Mouse (Mus musculus): Measurements from ENCODE around the gene Sectm1a. TPM values are rescaled to one million over a fixed set of nuclear protein-coding genes. Genes with fewer than 3 reads are reported as not detected.
A peak's percentile ranks its signal among the peaks of the same experiment; 100 is the strongest.
"Not testable (repeated sequence)": the region's sequence is repeated elsewhere in the genome, so short reads cannot be mapped to it uniquely, and the experiment has no call there.

The Sectm1a gene
- polyA plus RNA-seq, 1 experiment from 2014 or later: 0.99 TPM

GRCm38 (mm10) chr11:121082250-121082649 is 1.2 kb upstream of the Sectm1a start:
- no peaks in the 10 kb centered on the region for H3K27me3 ChIP-seq (ENCODE audit: control insufficient read depth, insufficient read depth, low read length)
- H3K4me2 ChIP-seq (ENCODE audit: low read depth, low read length): peak overlapping the region; percentile 12; the same call in 1 of the 2 replicates
- peaks cover 6% of the 10 kb centered on the region for H3K4me1 ChIP-seq (ENCODE audit: control insufficient read depth, insufficient read depth, low read length)
- 0 out of 2 replicates have a peak overlapping the region, but pooled peaks have one; percentile 21 for H3K27ac ChIP-seq (ENCODE audit: low read length)
- no peak for ATAC-seq (ENCODE audit: insufficient read depth, low FRiP score)
- H3K9me3 ChIP-seq (replicated peaks; ENCODE audit: control insufficient read depth, low read length): no peaks in the 10 kb centered on the region
- H3K36me3 ChIP-seq (ENCODE audit: control insufficient read depth, insufficient read depth, low read length): no peaks in the 10 kb centered on the region
- H3K4me3 ChIP-seq (replicated peaks; ENCODE audit: low read length): no peak overlapping the region
- no peak overlapping the region for H3K9ac ChIP-seq (ENCODE audit: low read length)
- 78% methylated on average over 3 of the region's 3 CpGs for WGBS

- Histone ChIP-seq H3K4me1 (ENCODE audit: control insufficient read depth, insufficient read depth, low read length) (peaks cover 6% of the 10 kb centered on the region), H3K36me3 (ENCODE audit: control insufficient read depth, insufficient read depth, low read length) (no peaks in the 10 kb centered on the region), H3K27ac (ENCODE audit: low read length) (no peak overlapping the region), H3K4me3 (replicated peaks; ENCODE audit: low read length) (no peak overlapping the region), H3K4me2 (ENCODE audit: low read depth, low read length) (no peak overlapping the region), H3K27me3 (ENCODE audit: control insufficient read depth, insufficient read depth, low read length) (no peaks in the 10 kb centered on the region), H3K9ac (ENCODE audit: low read length) (no peak overlapping the region), H3K9me3 (replicated peaks; ENCODE audit: control insufficient read depth, low read length) (no peaks in the 10 kb centered on the region)
- ATAC-seq (ENCODE audit: insufficient read depth, low FRiP score): no peak
- 93% methylated on average over 8 of the region's 8 CpGs for WGBS
Measured at GRCm38 (mm10) chr11:121080330-121080729, 690 bp downstream of the Sectm1a start.

- ATAC-seq (ENCODE audit: insufficient read depth, low FRiP score): no peak
Measured at GRCm38 (mm10) chr11:121075655-121076054, 5.4 kb downstream of the Sectm1a start.

GRCm38 (mm10) chr11:121069662-121070061 is 11.4 kb downstream of the Sectm1a start:
- H3K4me2 ChIP-seq (ENCODE audit: low read depth, low read length); H3K27me3 ChIP-seq (ENCODE audit: control insufficient read depth, insufficient read depth, low read length); H3K36me3 ChIP-seq (ENCODE audit: control insufficient read depth, insufficient read depth, low read length); H3K27ac ChIP-seq (ENCODE audit: low read length); H3K4me1 ChIP-seq (ENCODE audit: control insufficient read depth, insufficient read depth, low read length); H3K9ac ChIP-seq (ENCODE audit: low read length); ATAC-seq (ENCODE audit: insufficient read depth, low FRiP score); H3K4me3 ChIP-seq (replicated peaks; ENCODE audit: low read length); H3K9me3 ChIP-seq (replicated peaks; ENCODE audit: control insufficient read depth, low read length): not testable (repeated sequence)
- 94% methylated on average over 11 of the region's 16 CpGs for WGBS

More at GRCm38 (mm10) chr11:121075655-121076054, 5.4 kb downstream of the Sectm1a start:
- H3K4me1 ChIP-seq (ENCODE audit: control insufficient read depth, insufficient read depth, low read length): no peaks in the 10 kb centered on the region
- no peaks in the 10 kb centered on the region for H3K27me3 ChIP-seq (ENCODE audit: control insufficient read depth, insufficient read depth, low read length)
- no peak overlapping the region for H3K4me3 ChIP-seq (replicated peaks; ENCODE audit: low read length)
- 71% methylated on average over 5 of the region's 5 CpGs for WGBS
- H3K27ac ChIP-seq (ENCODE audit: low read length): no peak overlapping the region
- H3K36me3 ChIP-seq (ENCODE audit: control insufficient read depth, insufficient read depth, low read length): no peaks in the 10 kb centered on the region
- H3K9me3 ChIP-seq (replicated peaks; ENCODE audit: control insufficient read depth, low read length): no peaks in the 10 kb centered on the region
- H3K9ac ChIP-seq (ENCODE audit: low read length): no peak overlapping the region
- H3K4me2 ChIP-seq (ENCODE audit: low read depth, low read length): no peak overlapping the region

GRCm38 (mm10) chr11:121067895-121068294 is 13.1 kb downstream of the Sectm1a start:
- no peaks in the 10 kb centered on the region for H3K4me1 ChIP-seq (ENCODE audit: control insufficient read depth, insufficient read depth, low read length)
- no peak for ATAC-seq (ENCODE audit: insufficient read depth, low FRiP score)
- no peaks in the 10 kb centered on the region for H3K9me3 ChIP-seq (replicated peaks; ENCODE audit: control insufficient read depth, low read length)
- WGBS: 88% methylated on average over 2 of the region's 2 CpGs
- H3K27ac ChIP-seq (ENCODE audit: low read length): no peak overlapping the region
- H3K4me2 ChIP-seq (ENCODE audit: low read depth, low read length): no peak overlapping the region
- no peak overlapping the region for H3K4me3 ChIP-seq (replicated peaks; ENCODE audit: low read length)
- H3K36me3 ChIP-seq (ENCODE audit: control insufficient read depth, insufficient read depth, low read length): no peaks in the 10 kb centered on the region
- no peak overlapping the region for H3K9ac ChIP-seq (ENCODE audit: low read length)
- no peaks in the 10 kb centered on the region for H3K27me3 ChIP-seq (ENCODE audit: control insufficient read depth, insufficient read depth, low read length)

- H3K36me3 ChIP-seq (ENCODE audit: control insufficient read depth, insufficient read depth, low read length): no peaks in the 10 kb centered on the region
- no peak overlapping the region for H3K4me2 ChIP-seq (ENCODE audit: low read depth, low read length)
- no peaks in the 10 kb centered on the region for H3K27me3 ChIP-seq (ENCODE audit: control insufficient read depth, insufficient read depth, low read length)
- no peak overlapping the region for H3K27ac ChIP-seq (ENCODE audit: low read length)
- H3K9ac ChIP-seq (ENCODE audit: low read length): no peak overlapping the region
- no peak for ATAC-seq (ENCODE audit: insufficient read depth, low FRiP score)
- no peak overlapping the region for H3K4me3 ChIP-seq (replicated peaks; ENCODE audit: low read length)
- WGBS: 68% methylated on average over 3 of the region's 3 CpGs
- peaks cover 9% of the 10 kb centered on the region for H3K4me1 ChIP-seq (ENCODE audit: control insufficient read depth, insufficient read depth, low read length)
- no peaks in the 10 kb centered on the region for H3K9me3 ChIP-seq (replicated peaks; ENCODE audit: control insufficient read depth, low read length)
Measured at GRCm38 (mm10) chr11:121064197-121064596, 16.8 kb downstream of the Sectm1a start.

GRCm38 (mm10) chr11:121063379-121063778 is 17.6 kb downstream of the Sectm1a start, which contains the start of gene Sectm1b:
Sectm1b (minus strand) TSS chr11:121063569.
- WGBS: 64% methylated on average over 5 of the region's 5 CpGs
- ATAC-seq (ENCODE audit: insufficient read depth, low FRiP score): no peak

GRCm38 (mm10) chr11:121061615-121062014 is 19.4 kb downstream of the Sectm1a start:
- no peaks in the 10 kb centered on the region for H3K27me3 ChIP-seq (ENCODE audit: control insufficient read depth, insufficient read depth, low read length)
- 33% methylated on average over 8 of the region's 8 CpGs for WGBS
- H3K4me3 ChIP-seq (replicated peaks; ENCODE audit: low read length): no peak overlapping the region
- H3K36me3 ChIP-seq (ENCODE audit: control insufficient read depth, insufficient read depth, low read length): no peaks in the 10 kb centered on the region
- H3K4me2 ChIP-seq (ENCODE audit: low read depth, low read length): no peak overlapping the region
- no peak overlapping the region for H3K9ac ChIP-seq (ENCODE audit: low read length)
- peak overlapping the region; percentile 41; the same call in 1 of the 2 replicates for H3K27ac ChIP-seq (ENCODE audit: low read length)
- H3K4me1 ChIP-seq (ENCODE audit: control insufficient read depth, insufficient read depth, low read length): peaks cover 12% of the 10 kb centered on the region
- ATAC-seq (ENCODE audit: insufficient read depth, low FRiP score): peak; percentile 65; the same call in 1 of the 2 replicates
- H3K9me3 ChIP-seq (replicated peaks; ENCODE audit: control insufficient read depth, low read length): no peaks in the 10 kb centered on the region

More at GRCm38 (mm10) chr11:121063379-121063778, 17.6 kb downstream of the Sectm1a start, which contains the start of gene Sectm1b:
- Histone ChIP-seq H3K9ac (ENCODE audit: low read length) (no peak within 1 kb of the TSS), H3K27me3 (ENCODE audit: control insufficient read depth, insufficient read depth, low read length) (no peaks in the 10 kb centered on the region), H3K9me3 (replicated peaks; ENCODE audit: control insufficient read depth, low read length) (no peaks in the 10 kb centered on the region), H3K36me3 (ENCODE audit: control insufficient read depth, insufficient read depth, low read length) (no peaks in the 10 kb centered on the region), H3K4me3 (replicated peaks; ENCODE audit: low read length) (no peak within 1 kb of the TSS), H3K27ac (ENCODE audit: low read length) (no peak within 1 kb of the TSS), H3K4me1 (ENCODE audit: control insufficient read depth, insufficient read depth, low read length) (peaks cover 9% of the 10 kb centered on the region), H3K4me2 (ENCODE audit: low read depth, low read length) (no peak within 1 kb of the TSS)

GRCm38 (mm10) chr11:121060401-121061067 is 20.5 kb downstream of the Sectm1a start:
- not testable (repeated sequence) for H3K36me3 ChIP-seq (ENCODE audit: control insufficient read depth, insufficient read depth, low read length); H3K9ac ChIP-seq (ENCODE audit: low read length); ATAC-seq (ENCODE audit: insufficient read depth, low FRiP score); H3K9me3 ChIP-seq (replicated peaks; ENCODE audit: control insufficient read depth, low read length); H3K27me3 ChIP-seq (ENCODE audit: control insufficient read depth, insufficient read depth, low read length); H3K4me2 ChIP-seq (ENCODE audit: low read depth, low read length); H3K4me3 ChIP-seq (replicated peaks; ENCODE audit: low read length); H3K27ac ChIP-seq (ENCODE audit: low read length)
- peaks cover 17% of the 10 kb centered on the region for H3K4me1 ChIP-seq (ENCODE audit: control insufficient read depth, insufficient read depth, low read length)
- WGBS: 96% methylated on average over 6 of the region's 6 CpGs
